In genomic region chr15:99126816-99127365, GRCm38 (mm10) we compare ENCODE assay signal across 8 mouse cellular contexts. TPM values are rescaled to one million over a fixed set of nuclear protein-coding genes. Genes with fewer than 3 reads are reported as not detected.
DNase-seq lines count a peak whose midpoint lies in the region; ATAC-seq and TF ChIP-seq lines count a peak whose summit lies in the region.

No protein-coding gene starts in this region.

- no peaks in the 10 kb centered on the region for H3K9me3 ChIP-seq in ES-Bruce4 (replicated peaks; ENCODE audit: control insufficient read depth, insufficient read depth, low read length, poor library complexity, severe bottlenecking)
- H3K9me3 ChIP-seq in embryonic facial prominence, embryonic 14.5 days (ENCODE audit: control insufficient read depth, low read length): no peaks in the 10 kb centered on the region
- no peaks in the 10 kb centered on the region for H3K9me3 ChIP-seq in limb, embryonic 11.5 days (ENCODE audit: control insufficient read depth, low read length)

- H3K27me3 ChIP-seq in kidney, adult 2 months (replicated peaks; ENCODE audit: control insufficient read depth, insufficient read depth, low read length): no peaks in the 10 kb centered on the region
- no peaks in the 10 kb centered on the region for H3K27me3 ChIP-seq in ES-Bruce4 (ENCODE audit: control insufficient read depth, insufficient read depth, low read length, poor library complexity, severe bottlenecking)
- H3K27me3 ChIP-seq in embryonic facial prominence, embryonic 14.5 days (replicated peaks; ENCODE audit: control insufficient read depth, insufficient read depth, low read length): no peaks in the 10 kb centered on the region
- H3K27me3 ChIP-seq in limb, embryonic 11.5 days (ENCODE audit: control insufficient read depth, insufficient read depth, low read length): no peaks in the 10 kb centered on the region

- peak overlapping the region; percentile 83 for H3K4me3 ChIP-seq in kidney, adult 2 months (ENCODE audit: insufficient read depth, low read depth, low read length)
- H3K4me3 ChIP-seq in ES-Bruce4 (ENCODE audit: low read depth, low read length): peak overlapping the region; percentile 97
- peak overlapping the region; percentile 79 for H3K4me3 ChIP-seq in embryonic facial prominence, embryonic 14.5 days (ENCODE audit: low read depth, low read length)
- peak overlapping the region; percentile 59 for H3K4me3 ChIP-seq in limb, embryonic 11.5 days (ENCODE audit: low read depth, low read length)
- peak overlapping the region; percentile 76 for H3K4me3 ChIP-seq in olfactory bulb, adult 2 months (ENCODE audit: insufficient read depth, low read depth, low read length)

- no peak for TF ChIP-seq CTCF in kidney, adult 2 months (conservative IDR thresholded peaks at IDR 0.05; ENCODE audit: insufficient read depth, insufficient read length, low read depth, low read length)
- no peak for TF ChIP-seq CTCF in ES-Bruce4 (IDR thresholded peaks at IDR 0.05; ENCODE audit: low read depth, low read length)
- no peak for TF ChIP-seq CTCF in olfactory bulb, adult 2 months (IDR thresholded peaks at IDR 0.05; ENCODE audit: insufficient read depth, low read depth, low read length)

- no peak for ATAC-seq in embryonic facial prominence, embryonic 14.5 days (ENCODE audit: low read depth)
- peak; percentile 48 for ATAC-seq in limb, embryonic 11.5 days (ENCODE audit: insufficient number of reproducible peaks, low FRiP score, low TSS enrichment, low read depth)
- no peak for ATAC-seq in activated CD4-positive, CD25-positive, alpha-beta regulatory T cell, adult 4 months

- H3K9ac ChIP-seq in ES-Bruce4 (ENCODE audit: low read depth, poor library complexity, severe bottlenecking): peak overlapping the region; percentile 99
- peak overlapping the region; percentile 94 for H3K9ac ChIP-seq in embryonic facial prominence, embryonic 14.5 days (ENCODE audit: low read depth, low read length)
- H3K9ac ChIP-seq in limb, embryonic 11.5 days (ENCODE audit: low read length): peak overlapping the region; percentile 93

- WGBS in kidney, adult 2 months: 3% methylated on average over 34 of the region's 35 CpGs
- WGBS in embryonic facial prominence, embryonic 14.5 days: 1% methylated on average over 30 of the region's 35 CpGs
- WGBS in limb, embryonic 11.5 days: under 1% methylated on average over 33 of the region's 35 CpGs
- WGBS in olfactory bulb, adult 2 months: under 1% methylated on average over 33 of the region's 35 CpGs

- no peak for TF ChIP-seq EP300 in ES-Bruce4 (IDR thresholded peaks at IDR 0.05; ENCODE audit: insufficient read depth, low read depth, low read length)

- H3K4me2 ChIP-seq in embryonic facial prominence, embryonic 14.5 days (ENCODE audit: low read depth, low read length): peak overlapping the region; percentile 77
- peak overlapping the region; percentile 75 for H3K4me2 ChIP-seq in limb, embryonic 11.5 days (ENCODE audit: low read depth, severe bottlenecking)

- TF ChIP-seq POLR2A in kidney, adult 2 months (IDR thresholded peaks at IDR 0.05; ENCODE audit: low read depth, low read length): no peak
- no peak for TF ChIP-seq POLR2A in ES-Bruce4 (IDR thresholded peaks at IDR 0.05; ENCODE audit: insufficient read depth, low read length)
- TF ChIP-seq POLR2A in olfactory bulb, adult 2 months (IDR thresholded peaks at IDR 0.05; ENCODE audit: insufficient read depth, low read depth, low read length): no peak

- H3K27ac ChIP-seq in kidney, adult 2 months (ENCODE audit: insufficient read depth, low read depth, low read length): no peak overlapping the region
- H3K27ac ChIP-seq in ES-Bruce4 (ENCODE audit: insufficient read depth, low read length): 0 out of 2 replicates have a peak overlapping the region, but pooled peaks have one; percentile 12
- H3K27ac ChIP-seq in embryonic facial prominence, embryonic 14.5 days (replicated peaks; ENCODE audit: low read depth, low read length): peak overlapping the region; percentile 93
- H3K27ac ChIP-seq in limb, embryonic 11.5 days (replicated peaks; ENCODE audit: low read depth, low read length): peak overlapping the region; percentile 92
- H3K27ac ChIP-seq in olfactory bulb, adult 2 months (ENCODE audit: insufficient read depth, low read depth, low read length): 0 out of 2 replicates have a peak overlapping the region, but pooled peaks have one; percentile 85

- peak; percentile 8 for DNase-seq in kidney, adult 2 months
- DNase-seq in kidney, adult 11 months: no peak
- no peak for DNase-seq in embryonic facial prominence, embryonic 14.5 days (ENCODE audit: low spot score)
- DNase-seq in limb, embryonic 11.5 days (ENCODE audit: low spot score): no peak
- no peak for DNase-seq in cerebellum, postnatal 4 days (ENCODE audit: low spot score in 2 of 2)

- H3K4me1 ChIP-seq in kidney, adult 2 months (ENCODE audit: control insufficient read depth, insufficient read depth, low read length): no peaks in the 10 kb centered on the region; the same call in 1 of the 2 replicates
- peaks cover 7% of the 10 kb centered on the region for H3K4me1 ChIP-seq in ES-Bruce4 (ENCODE audit: control insufficient read depth, insufficient read depth, low read length)
- peaks cover 22% of the 10 kb centered on the region for H3K4me1 ChIP-seq in embryonic facial prominence, embryonic 14.5 days (ENCODE audit: control insufficient read depth, insufficient read depth, low read length)
- peaks cover 12% of the 10 kb centered on the region; the same call in 1 of the 2 replicates for H3K4me1 ChIP-seq in limb, embryonic 11.5 days (ENCODE audit: control insufficient read depth, insufficient read depth, low read length)
- H3K4me1 ChIP-seq in olfactory bulb, adult 2 months (ENCODE audit: control insufficient read depth, insufficient read depth, low read length): peaks cover 18% of the 10 kb centered on the region

- no peaks in the 10 kb centered on the region for H3K36me3 ChIP-seq in kidney, adult 2 months (ENCODE audit: control insufficient read depth, insufficient read depth, low read length)
- H3K36me3 ChIP-seq in ES-Bruce4 (ENCODE audit: control insufficient read depth, insufficient read depth, low read length, poor library complexity, severe bottlenecking): no peaks in the 10 kb centered on the region
- 0 out of 2 replicates have a peak, but pooled peaks cover 3% of the 10 kb centered on the region for H3K36me3 ChIP-seq in embryonic facial prominence, embryonic 14.5 days (ENCODE audit: control insufficient read depth, insufficient read depth, low read length)
- H3K36me3 ChIP-seq in limb, embryonic 11.5 days (ENCODE audit: control insufficient read depth, insufficient read depth, low read length): peaks cover 2% of the 10 kb centered on the region; the same call in 1 of the 2 replicates

RNA-seq across cellular contexts. Expression of gene Spats2, which starts 1.2 kb away (rescaled TPM):
- 8.6 and 10.0 TPM in 2 replicates for polyA plus RNA-seq in kidney, adult 2 months (2012; rRNA removed)
- 60.7 and 65.1 TPM in 2 replicates for polyA plus RNA-seq in ES-Bruce4 (2011; ENCODE audit: insufficient read depth, insufficient read length, low read depth, missing spikeins)
- 35.5 and 38.9 TPM in 2 replicates for polyA plus RNA-seq in embryonic facial prominence, embryonic 14.5 days (2014; fragmentation: Nextera tagmentation; extraction: Ambion mirVana)
- 69.2 and 70.1 TPM in 2 replicates for polyA plus RNA-seq in limb, embryonic 11.5 days (2014; fragmentation: Nextera tagmentation; extraction: Ambion mirVana)
- not detected in 2 replicates for polyA plus RNA-seq in olfactory bulb, adult 2 months (2012; ENCODE audit: insufficient read depth, insufficient read length, low replicate concordance, missing spikeins)
- not detected for polyA plus RNA-seq in activated CD4-positive, CD25-positive, alpha-beta regulatory T cell, adult 4 months (2017; shearing (Covaris generic))

RNA-seq across cellular contexts. Expression of gene Dnajc22, which starts 33.9 kb away (rescaled TPM):
- 49.9 and 53.4 TPM in 2 replicates for polyA plus RNA-seq in kidney, adult 2 months (2012; rRNA removed)
- polyA plus RNA-seq in ES-Bruce4 (2011; ENCODE audit: insufficient read depth, insufficient read length, low read depth, missing spikeins): 5.0 and 5.4 TPM in 2 replicates
- 0.38 TPM in 1 of 2 replicates, not detected in the other for polyA plus RNA-seq in embryonic facial prominence, embryonic 14.5 days (2014; fragmentation: Nextera tagmentation; extraction: Ambion mirVana)
- 0.61 and 0.62 TPM in 2 replicates for polyA plus RNA-seq in limb, embryonic 11.5 days (2014; fragmentation: Nextera tagmentation; extraction: Ambion mirVana)
- polyA plus RNA-seq in olfactory bulb, adult 2 months (2012; ENCODE audit: insufficient read depth, insufficient read length, low replicate concordance, missing spikeins): not detected in 2 replicates
- polyA plus RNA-seq in activated CD4-positive, CD25-positive, alpha-beta regulatory T cell, adult 4 months (2017; shearing (Covaris generic)): not detected

RNA-seq across cellular contexts. Expression of gene C1ql4, which starts 39.3 kb away (rescaled TPM):
- 0.44 and 0.61 TPM in 2 replicates for polyA plus RNA-seq in kidney, adult 2 months (2012; rRNA removed)
- polyA plus RNA-seq in ES-Bruce4 (2011; ENCODE audit: insufficient read depth, insufficient read length, low read depth, missing spikeins): 0.96 TPM in 1 of 2 replicates, not detected in the other
- 0.11 and 0.13 TPM in 2 replicates for polyA plus RNA-seq in embryonic facial prominence, embryonic 14.5 days (2014; fragmentation: Nextera tagmentation; extraction: Ambion mirVana)
- not detected in 2 replicates for polyA plus RNA-seq in limb, embryonic 11.5 days (2014; fragmentation: Nextera tagmentation; extraction: Ambion mirVana)
- not detected in 2 replicates for polyA plus RNA-seq in olfactory bulb, adult 2 months (2012; ENCODE audit: insufficient read depth, insufficient read length, low replicate concordance, missing spikeins)
- not detected for polyA plus RNA-seq in activated CD4-positive, CD25-positive, alpha-beta regulatory T cell, adult 4 months (2017; shearing (Covaris generic))

RNA-seq across cellular contexts. Expression of gene Troap, which starts 52.5 kb away (rescaled TPM):
- 0.29 and 0.33 TPM in 2 replicates for polyA plus RNA-seq in kidney, adult 2 months (2012; rRNA removed)
- 43.3 and 46.5 TPM in 2 replicates for polyA plus RNA-seq in ES-Bruce4 (2011; ENCODE audit: insufficient read depth, insufficient read length, low read depth, missing spikeins)
- polyA plus RNA-seq in embryonic facial prominence, embryonic 14.5 days (2014; fragmentation: Nextera tagmentation; extraction: Ambion mirVana): 15.3 and 24.4 TPM in 2 replicates
- 33.4 and 37.2 TPM in 2 replicates for polyA plus RNA-seq in limb, embryonic 11.5 days (2014; fragmentation: Nextera tagmentation; extraction: Ambion mirVana)
- not detected in 2 replicates for polyA plus RNA-seq in olfactory bulb, adult 2 months (2012; ENCODE audit: insufficient read depth, insufficient read length, low replicate concordance, missing spikeins)
- 1 to 10 TPM; 3.6 to 4.4 TPM for polyA plus RNA-seq in activated CD4-positive, CD25-positive, alpha-beta regulatory T cell, adult 4 months (2017; shearing (Covaris generic))
